Mouse (Mus musculus): Measurements from ENCODE around the gene Hdc. TPM values are rescaled to one million over a fixed set of nuclear protein-coding genes. Genes with fewer than 3 reads are reported as not detected.

Gene Hdc
- polyA plus RNA-seq, 1 experiment from 2014 or later: 1.1 TPM

- ATAC-seq: no peak
- H3K4me3 ChIP-seq (replicated peaks; ENCODE audit: low read length): no peak overlapping the region
- H3K9me3 ChIP-seq (ENCODE audit: control insufficient read depth, low read length): no peaks in the 10 kb centered on the region
- H3K27ac ChIP-seq (ENCODE audit: low read length): no peak overlapping the region
- no peak overlapping the region for H3K4me2 ChIP-seq (ENCODE audit: low read length)
- no peaks in the 10 kb centered on the region for H3K4me1 ChIP-seq (replicated peaks; ENCODE audit: control insufficient read depth, insufficient read depth, low read length)
- peaks cover 7% of the 10 kb centered on the region for H3K27me3 ChIP-seq (replicated peaks; ENCODE audit: control insufficient read depth, insufficient read depth, low read length)
- no peaks in the 10 kb centered on the region for H3K36me3 ChIP-seq (ENCODE audit: control insufficient read depth, insufficient read depth)
- H3K9ac ChIP-seq (replicated peaks; ENCODE audit: low read depth, low read length): no peak overlapping the region
- WGBS: 87% methylated on average over 3 of the region's 3 CpGs
Measured at GRCm38 (mm10) chr2:126546392-126546791, 72.7 kb downstream of the Hdc start.

GRCm38 (mm10) chr2:126545297-126545696 lies 73.8 kb downstream of the Hdc start:
- H3K27me3 ChIP-seq (replicated peaks; ENCODE audit: control insufficient read depth, insufficient read depth, low read length): no peaks in the 10 kb centered on the region
- H3K4me3 ChIP-seq (replicated peaks; ENCODE audit: low read length): no peak overlapping the region
- no peaks in the 10 kb centered on the region for H3K4me1 ChIP-seq (replicated peaks; ENCODE audit: control insufficient read depth, insufficient read depth, low read length)
- H3K4me2 ChIP-seq (ENCODE audit: low read length): no peak overlapping the region
- no peak for ATAC-seq
- 81% methylated on average over 5 of the region's 5 CpGs for WGBS
- H3K9ac ChIP-seq (replicated peaks; ENCODE audit: low read depth, low read length): no peak overlapping the region
- no peak overlapping the region for H3K27ac ChIP-seq (ENCODE audit: low read length)
- H3K36me3 ChIP-seq (ENCODE audit: control insufficient read depth, insufficient read depth): no peaks in the 10 kb centered on the region
- no peaks in the 10 kb centered on the region for H3K9me3 ChIP-seq (ENCODE audit: control insufficient read depth, low read length)

Other genes with a start within 250 kb of the Hdc start
- 0.07 TPM in 1 of 2 replicates, not detected in the other for gene Atp8b4, start 118.6 kb downstream of the Hdc start, polyA plus RNA-seq (2015; fragmentation: Nextera tagmentation; extraction: Ambion mirVana)
- gene Slc27a2, start 66.9 kb downstream of the Hdc start, polyA plus RNA-seq (2015; fragmentation: Nextera tagmentation; extraction: Ambion mirVana): 4.1 and 6.9 TPM in 2 replicates
- gene Gabpb1, start 57.0 kb upstream of the Hdc start, polyA plus RNA-seq (2015; fragmentation: Nextera tagmentation; extraction: Ambion mirVana): 56.3 and 57.7 TPM in 2 replicates
- 28.8 and 34.5 TPM in 2 replicates for gene Usp8, start 88.0 kb upstream of the Hdc start, polyA plus RNA-seq (2015; fragmentation: Nextera tagmentation; extraction: Ambion mirVana)
- 1.9 and 2.2 TPM in 2 replicates for gene Usp50, start 164.2 kb upstream of the Hdc start, polyA plus RNA-seq (2015; fragmentation: Nextera tagmentation; extraction: Ambion mirVana)